Comparison of ENCODE assay signal across 1 mouse cellular context in the genomic region with DNA sequence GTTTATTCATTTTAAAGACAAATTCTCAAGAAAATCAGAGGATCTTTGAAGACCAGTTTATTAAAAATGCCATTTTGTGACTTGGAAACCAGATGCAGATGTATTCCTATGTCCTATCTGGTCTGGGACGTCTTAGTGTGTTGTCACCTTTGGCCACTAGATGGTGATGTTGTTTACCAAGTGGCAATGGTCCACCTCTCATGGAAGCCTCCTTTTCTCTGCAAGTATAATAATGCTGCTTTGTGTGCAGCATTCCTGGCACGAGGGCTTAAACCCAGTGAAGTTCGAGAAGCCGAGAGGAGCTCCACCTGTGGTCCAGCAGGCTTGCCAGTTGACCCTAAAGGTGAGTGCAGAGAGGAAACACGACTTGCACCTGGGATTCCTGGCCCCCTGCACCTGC.
A peak's percentile ranks its signal among the peaks of the same experiment; 100 is the strongest.
TF ChIP-seq lines count a peak whose summit lies in the region.

No protein-coding gene starts in this region.

TF ChIP-seq in MEL, 35 proteins besides CTCF, POLR2A, EP300 and RAD21 (continued from another document):
- TF ChIP-seq MEF2A (IDR thresholded peaks at IDR 0.05; ENCODE audit: extremely low read depth, insufficient replicate concordance, low read depth, low read length, poor library complexity, severe bottlenecking) (no peak), ZMIZ1 (IDR thresholded peaks at IDR 0.05; ENCODE audit: low read depth, low read length) (no peak), TAL1 (IDR thresholded peaks at IDR 0.05; ENCODE audit: low read length) (no peak), E2F4 (IDR thresholded peaks at IDR 0.05; ENCODE audit: borderline replicate concordance, low read depth, low read length) (no peak), JUND (IDR thresholded peaks at IDR 0.05; ENCODE audit: low read depth, low read length) (no peak), ZC3H11A (IDR thresholded peaks at IDR 0.05; ENCODE audit: low read depth, low read length) (peak; percentile 26)
